In genomic region chr12:91202496-91202895, GRCm38 (mm10) we compare ENCODE assay signal across 12 mouse cellular contexts.
"Had no signal": no experiment of that assay in that cellular context is flagged by ENCODE, and none has a peak within 500 bp of the region (broad histone marks: within the 10 kb centered on the region; RNA-seq: fewer than 3 reads in every experiment).

No protein-coding gene starts in this region.

- H3K9ac ChIP-seq: forebrain, postnatal 0 days; heart, embryonic 13.5 days; heart, embryonic 15.5 days; hindbrain, embryonic 13.5 days; hindbrain, embryonic 15.5 days; kidney, embryonic 15.5 days; limb, embryonic 13.5 days; limb, embryonic 15.5 days had no signal

- H3K27me3 ChIP-seq: heart, embryonic 13.5 days; heart, embryonic 15.5 days; hindbrain, embryonic 13.5 days; hindbrain, embryonic 15.5 days; kidney, embryonic 15.5 days; limb, embryonic 13.5 days; limb, embryonic 15.5 days had no signal

- H3K4me1 ChIP-seq: heart, embryonic 15.5 days; hindbrain, embryonic 13.5 days; hindbrain, embryonic 15.5 days; kidney, embryonic 15.5 days; limb, embryonic 13.5 days; limb, embryonic 15.5 days had no signal

- H3K4me2 ChIP-seq: heart, embryonic 11.5 days; heart, embryonic 13.5 days; heart, embryonic 15.5 days; hindbrain, embryonic 13.5 days; hindbrain, embryonic 15.5 days; kidney, embryonic 15.5 days; limb, embryonic 13.5 days; limb, embryonic 15.5 days had no signal

- ATAC-seq: forebrain, postnatal 0 days; hindbrain, postnatal 0 days had no signal

- H3K4me3 ChIP-seq: heart, adult 2 months; heart, embryonic 13.5 days; heart, embryonic 15.5 days; hindbrain, embryonic 13.5 days; hindbrain, embryonic 15.5 days; kidney, embryonic 15.5 days; limb, embryonic 13.5 days; limb, embryonic 15.5 days had no signal

- H3K9me3 ChIP-seq: heart, embryonic 13.5 days; heart, embryonic 15.5 days; hindbrain, embryonic 13.5 days; hindbrain, embryonic 15.5 days; kidney, embryonic 15.5 days; limb, embryonic 13.5 days; limb, embryonic 15.5 days had no signal

- H3K27ac ChIP-seq: heart, adult 2 months; heart, embryonic 13.5 days; heart, embryonic 15.5 days; hindbrain, embryonic 13.5 days; hindbrain, embryonic 15.5 days; hindbrain, postnatal 0 days; kidney, embryonic 15.5 days; kidney, postnatal 0 days; limb, embryonic 13.5 days; limb, embryonic 15.5 days had no signal

- H3K36me3 ChIP-seq: heart, embryonic 13.5 days; heart, embryonic 15.5 days; hindbrain, embryonic 13.5 days; hindbrain, embryonic 15.5 days; kidney, embryonic 15.5 days; limb, embryonic 13.5 days; limb, embryonic 15.5 days had no signal
